Mouse (Mus musculus) liver, embryonic 16.5 days (tissue): Measurements from ENCODE around the gene Emilin1. TPM values are rescaled to one million over a fixed set of nuclear protein-coding genes. Genes with fewer than 3 reads are reported as not detected.
A peak's percentile ranks its signal among the peaks of the same experiment; 100 is the strongest.

Experiments
- ATAC-seq: fragments of 200-750 bp; cut with Nextera tagmentation; 2 replicates; pipeline ENCODE4 v1.8.0; 2017; ENCODE audit warnings: low read depth, mild to moderate bottlenecking, moderate number of reproducible peaks, moderate library complexity
- H3K27ac ChIP-seq: fragments of 300-500 bp; sonication (generic); 2 replicates; pipeline ENCODE4 v1.5.1; 2014; ENCODE audit warnings: mild to moderate bottlenecking, low read length
- H3K27me3 ChIP-seq: fragments of 300-500 bp; sonication (generic); 2 replicates; pipeline ENCODE4 v1.6.1; 2014; ENCODE audit warnings: low read depth, low read length, mixed read lengths; ENCODE audit not compliant: control insufficient read depth, insufficient read depth
- H3K36me3 ChIP-seq: fragments of 300-500 bp; sonication (generic); 2 replicates; pipeline ENCODE4 v1.6.1; 2014; ENCODE audit warnings: mild to moderate bottlenecking; ENCODE audit not compliant: control insufficient read depth, insufficient read depth
- H3K4me1 ChIP-seq: fragments of 300-500 bp; sonication (generic); 2 replicates; pipeline ENCODE4 v1.6.1; 2014; ENCODE audit warnings: low read depth, low read length, mixed read lengths; ENCODE audit not compliant: control insufficient read depth
- H3K4me2 ChIP-seq: fragments of 300-500 bp; sonication (generic); 2 replicates; pipeline ENCODE4 v1.6.1; 2014; ENCODE audit warnings: low read depth, low read length, mixed read lengths
- H3K4me3 ChIP-seq: fragments of 300-500 bp; sonication (generic); 2 replicates; pipeline ENCODE4 v1.5.1; 2014; ENCODE audit warnings: low read depth, mild to moderate bottlenecking, low read length
- H3K9ac ChIP-seq: fragments of 300-500 bp; sonication (generic); 2 replicates; pipeline ENCODE4 v1.6.1; 2014; ENCODE audit warnings: low read depth, low read length
- H3K9me3 ChIP-seq: fragments of 300-500 bp; sonication (generic); replicated peaks from 2 replicates; pipeline ENCODE4 v1.6.1; 2016; ENCODE audit warnings: low read length; ENCODE audit not compliant: control insufficient read depth
- WGBS: fragments of 180-500 bp; shearing (Covaris S2); extraction: QIAGEN DNeasy Blood & Tissue Kit; methylation state at CpG from one replicate; pipeline ENCODE4 v1.1.7; 2014; ENCODE audit not compliant: insufficient replicate concordance; 5-methylcytosine and 5-hydroxymethylcytosine counted together
- polyA plus RNA-seq: library from polyadenylated mRNA; unstranded; fragments of >200 nt; fragmentation: Nextera tagmentation; extraction: Ambion mirVana; gene quantifications from 2 replicates; pipeline ENCODE4 v1.2.1, GENCODE M21; 2015

The Emilin1 gene
- polyA plus RNA-seq: 37.2 and 39.1 TPM in 2 replicates

DNA sequence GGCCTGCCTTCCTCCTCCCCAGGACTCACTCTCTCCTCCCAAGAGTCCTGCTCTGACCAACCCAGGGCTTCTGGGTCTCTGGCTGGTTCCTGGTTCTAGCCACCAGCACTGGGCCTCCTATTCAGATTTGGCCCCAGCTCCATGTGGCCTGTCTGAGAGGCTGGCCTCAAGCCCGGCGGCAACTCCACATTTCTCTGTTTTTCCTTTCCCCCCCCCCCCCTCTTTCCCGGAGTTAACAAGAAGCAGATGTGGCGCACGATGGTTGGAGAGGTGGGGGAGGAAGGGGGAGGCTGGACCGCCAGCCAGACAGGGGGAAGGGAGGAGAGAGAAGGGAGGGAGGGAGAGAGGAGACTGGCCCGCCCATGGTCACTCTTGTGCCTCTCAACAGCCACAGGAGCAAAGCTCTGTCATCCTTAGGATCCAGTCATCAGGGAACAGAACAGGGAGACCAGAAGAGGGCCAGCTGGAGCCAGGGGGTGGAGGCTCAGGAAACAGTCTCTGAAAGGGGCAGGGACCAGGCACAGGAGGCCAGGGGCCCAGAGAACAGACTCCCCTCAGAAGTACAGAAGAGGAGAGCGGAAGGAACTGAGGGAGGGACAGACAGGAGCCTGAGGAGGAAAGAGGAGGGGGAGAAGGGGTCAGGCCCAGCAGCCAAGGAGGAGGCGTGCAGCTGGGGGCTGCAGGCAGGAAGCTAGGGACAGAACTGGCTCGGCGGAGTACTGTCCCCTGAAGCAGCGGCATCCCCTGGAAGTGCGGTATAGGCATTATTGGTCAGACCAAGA lies at the start of gene Emilin1:
TSS of gene Emilin1 (plus strand) at position 343 of the 782 bp plus-strand sequence.
- H3K9ac ChIP-seq: peak within 1 kb of the TSS; percentile 56
- peaks cover 5% of the 10 kb centered on the region; the same call in 1 of the 2 replicates for H3K36me3 ChIP-seq
- no peaks in the 10 kb centered on the region for H3K9me3 ChIP-seq
- peak within 1 kb of the TSS; percentile 74 for H3K27ac ChIP-seq
- peak within 1 kb of the TSS; percentile 59 for H3K4me2 ChIP-seq
- 25% methylated on average over 12 of the region's 13 CpGs for WGBS
- peaks cover 41% of the 10 kb centered on the region for H3K4me1 ChIP-seq
- peak; percentile 40 for ATAC-seq
- H3K27me3 ChIP-seq: no peaks in the 10 kb centered on the region
- peak within 1 kb of the TSS; percentile 55 for H3K4me3 ChIP-seq

DNA sequence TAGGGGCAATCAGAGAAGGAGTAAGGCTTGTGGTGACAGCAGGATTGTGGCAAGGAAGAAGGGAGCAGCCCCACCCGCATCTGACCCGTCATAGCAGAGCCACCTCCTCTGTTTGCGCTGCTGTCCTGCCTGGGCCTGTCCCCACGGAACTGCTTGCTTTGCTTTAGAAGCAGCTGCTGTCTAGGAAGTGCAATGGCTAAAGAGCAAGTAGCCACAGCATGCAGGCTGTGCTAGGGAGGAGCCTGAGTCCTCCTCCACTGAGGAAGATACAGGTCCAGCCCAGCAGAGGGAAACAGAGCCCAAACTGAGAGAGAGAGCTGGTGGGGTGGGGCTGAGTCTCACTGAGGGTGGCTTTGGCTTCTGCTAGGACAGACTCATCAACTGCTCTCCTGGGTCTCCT lies 49.4 kb upstream of the Emilin1 start:
- WGBS: 34% methylated on average over 4 of the region's 4 CpGs
- H3K36me3 ChIP-seq: no peaks in the 10 kb centered on the region

DNA sequence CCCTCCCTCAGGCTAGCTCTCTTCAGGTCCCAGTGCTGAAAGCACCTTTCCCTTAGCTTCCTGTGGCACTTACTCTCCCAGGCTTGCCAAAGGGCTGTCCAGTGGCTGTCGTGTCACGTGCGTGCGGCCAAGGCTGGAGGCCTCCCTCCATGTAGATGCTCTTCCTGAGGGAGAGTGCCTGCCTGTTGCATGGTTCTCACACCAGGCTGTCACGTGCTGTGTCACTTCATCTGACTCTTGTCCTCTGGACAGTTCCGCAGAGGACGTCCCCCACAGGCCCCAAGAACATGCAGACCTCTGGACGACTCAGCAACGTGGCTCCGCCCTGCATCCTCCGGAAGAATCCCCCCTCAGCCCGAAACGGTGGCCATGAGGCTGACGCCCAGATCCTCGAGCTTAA lies 48.9 kb upstream of the Emilin1 start:
- no peaks in the 10 kb centered on the region for H3K27me3 ChIP-seq
- no peak overlapping the region for H3K9ac ChIP-seq
- H3K27ac ChIP-seq: no peak overlapping the region
- no peak overlapping the region for H3K4me3 ChIP-seq
- WGBS: 48% methylated on average over 15 of the region's 15 CpGs
- no peak overlapping the region for H3K4me2 ChIP-seq
- 0 out of 2 replicates have a peak, but pooled peaks have one; percentile 5 for ATAC-seq
- no peaks in the 10 kb centered on the region for H3K9me3 ChIP-seq
- no peaks in the 10 kb centered on the region for H3K36me3 ChIP-seq
- H3K4me1 ChIP-seq: peaks cover 4% of the 10 kb centered on the region

More for the DNA sequence above, 49.4 kb upstream of the Emilin1 start:
- ATAC-seq: peak; percentile 16; the same call in 1 of the 2 replicates
- no peak overlapping the region for H3K4me2 ChIP-seq
- no peak overlapping the region for H3K4me3 ChIP-seq
- no peak overlapping the region for H3K27ac ChIP-seq
- H3K27me3 ChIP-seq: no peaks in the 10 kb centered on the region
- no peak overlapping the region for H3K9ac ChIP-seq
- no peaks in the 10 kb centered on the region for H3K9me3 ChIP-seq
- H3K4me1 ChIP-seq: peaks cover under 1% of the 10 kb centered on the region; the same call in 1 of the 2 replicates

DNA sequence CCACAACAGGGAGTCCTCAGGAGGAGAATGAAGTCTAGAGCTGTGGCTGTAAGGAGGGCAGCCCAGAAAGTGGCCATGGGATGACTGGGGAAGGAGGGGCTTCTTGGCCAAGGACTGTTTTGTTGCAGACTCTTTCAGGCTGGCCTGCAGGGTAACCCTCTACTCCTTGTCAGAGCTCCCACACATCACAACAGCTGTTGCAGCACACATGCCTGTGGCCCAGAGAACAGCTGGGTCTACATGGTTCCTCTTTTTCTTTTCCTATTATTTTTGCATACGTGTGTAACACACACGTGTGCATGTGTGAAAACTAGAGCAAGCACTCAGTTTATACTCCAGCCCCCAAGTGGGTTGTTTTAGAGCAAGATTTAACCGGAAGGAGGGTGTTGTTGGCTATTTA lies 46.3 kb upstream of the Emilin1 start:
- 43% methylated on average over 3 of the region's 3 CpGs for WGBS
- Histone ChIP-seq H3K4me1 (peaks cover 12% of the 10 kb centered on the region), H3K9me3 (no peaks in the 10 kb centered on the region), H3K4me2 (no peak overlapping the region), H3K9ac (no peak overlapping the region), H3K36me3 (peaks cover 2% of the 10 kb centered on the region), H3K27ac (no peak overlapping the region), H3K27me3 (no peaks in the 10 kb centered on the region), H3K4me3 (no peak overlapping the region)
- no peak for ATAC-seq

DNA sequence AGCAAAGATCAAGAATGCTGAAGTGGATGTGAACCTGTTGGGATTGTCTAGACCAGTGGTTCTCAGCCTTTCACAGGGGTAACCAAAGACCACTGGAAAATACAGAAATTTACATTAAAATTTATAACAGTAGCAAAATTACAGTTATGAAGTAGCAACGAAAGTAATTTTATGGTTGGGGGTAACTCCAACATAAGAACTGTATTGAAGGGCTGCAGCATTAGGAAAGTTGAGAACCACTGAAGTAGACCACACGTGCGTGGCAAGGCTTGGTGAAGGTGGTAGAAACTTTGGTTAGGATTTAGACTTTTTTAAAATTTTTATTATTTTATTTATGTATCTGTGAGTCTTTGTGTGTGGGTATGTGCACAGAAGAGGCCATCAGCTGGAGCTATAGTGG lies 45.5 kb upstream of the Emilin1 start, which contains the start of gene Tmem214:
TSS of gene Tmem214 (plus strand) at position 301 of the 400 bp plus-strand sequence.
- Histone ChIP-seq H3K4me2 (peak within 1 kb of the TSS; percentile 83; the same call in 1 of the 2 replicates), H3K4me3 (no peak within 1 kb of the TSS), H3K27ac (no peak within 1 kb of the TSS), H3K4me1 (peaks cover 12% of the 10 kb centered on the region), H3K36me3 (peaks cover 11% of the 10 kb centered on the region), H3K9ac (no peak within 1 kb of the TSS), H3K27me3 (no peaks in the 10 kb centered on the region), H3K9me3 (no peaks in the 10 kb centered on the region)
- 67% methylated on average over 3 of the region's 3 CpGs for WGBS
- no peak for ATAC-seq

DNA sequence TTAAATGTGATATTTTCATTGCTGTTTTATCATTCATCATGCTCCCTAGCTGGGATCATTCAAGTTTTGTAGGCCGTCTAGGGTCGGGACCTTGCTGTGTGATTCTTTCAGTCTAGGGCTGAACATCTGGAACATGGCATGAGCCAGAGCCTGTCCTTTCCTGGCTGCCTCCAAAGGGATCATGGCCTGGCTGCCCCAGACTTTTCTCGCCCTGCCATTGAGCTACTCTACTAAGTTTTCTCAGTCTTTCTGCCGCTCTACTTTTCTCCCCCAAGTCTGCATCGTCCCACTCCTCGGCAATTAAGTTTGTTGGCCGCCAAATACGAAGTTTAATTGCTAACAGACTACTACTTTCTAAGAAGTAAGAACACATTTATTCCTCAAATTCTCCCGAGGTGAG lies 44.2 kb upstream of the Emilin1 start:
- Histone ChIP-seq H3K4me1 (peaks cover 12% of the 10 kb centered on the region), H3K9ac (peak overlapping the region; percentile 90), H3K9me3 (no peaks in the 10 kb centered on the region), H3K4me3 (peak overlapping the region; percentile 86), H3K27me3 (no peaks in the 10 kb centered on the region), H3K4me2 (peak overlapping the region; percentile 83), H3K36me3 (peaks cover 23% of the 10 kb centered on the region), H3K27ac (no peak overlapping the region)
- ATAC-seq: no peak
- WGBS: 22% methylated on average over 9 of the region's 9 CpGs

DNA sequence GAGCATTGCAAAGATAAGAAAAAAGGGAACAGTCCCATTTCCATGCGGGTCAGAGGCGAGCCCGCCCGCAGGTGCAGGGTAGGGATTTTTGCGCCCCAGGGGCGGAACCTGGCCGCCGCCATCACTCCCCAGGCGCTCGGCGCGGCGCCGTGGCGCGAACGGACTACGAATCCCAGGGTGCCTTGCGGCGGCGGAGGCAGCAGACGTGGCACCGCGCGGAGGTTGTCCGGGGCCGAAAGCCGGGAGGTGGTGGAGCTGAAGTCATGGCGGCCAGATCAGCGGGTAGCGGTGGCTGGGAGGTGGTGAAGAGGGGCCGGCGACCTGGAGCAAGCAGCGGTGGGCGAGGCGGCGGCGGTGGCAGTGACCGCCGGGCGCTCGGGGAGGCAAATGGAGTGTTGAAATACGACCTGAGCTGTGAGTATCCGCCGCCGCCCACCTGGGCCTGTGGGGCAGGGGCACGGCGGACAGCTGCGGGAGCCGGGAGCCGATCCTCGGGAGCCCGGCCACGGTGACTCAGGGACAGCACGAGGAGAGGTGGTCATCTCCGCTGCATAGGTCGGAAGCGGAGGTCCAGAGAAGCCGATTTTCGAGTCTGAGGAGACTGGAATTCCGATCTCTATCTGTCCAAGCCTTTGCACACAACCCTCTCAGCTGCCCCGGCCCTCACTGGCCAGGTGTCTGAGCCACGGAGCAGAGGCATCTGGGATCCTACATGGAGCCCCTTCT lies 43.6 kb upstream of the Emilin1 start:
- peaks cover 29% of the 10 kb centered on the region for H3K36me3 ChIP-seq
- H3K4me1 ChIP-seq: peaks cover 12% of the 10 kb centered on the region
- no peaks in the 10 kb centered on the region for H3K27me3 ChIP-seq
- peak; percentile 97 for ATAC-seq
- peak overlapping the region; percentile 90 for H3K9ac ChIP-seq
- peak overlapping the region; percentile 86 for H3K4me3 ChIP-seq
- under 1% methylated on average over 63 of the region's 63 CpGs for WGBS
- peak overlapping the region; percentile 83 for H3K4me2 ChIP-seq
- H3K9me3 ChIP-seq: no peaks in the 10 kb centered on the region
- peak overlapping the region; percentile 25 for H3K27ac ChIP-seq

DNA sequence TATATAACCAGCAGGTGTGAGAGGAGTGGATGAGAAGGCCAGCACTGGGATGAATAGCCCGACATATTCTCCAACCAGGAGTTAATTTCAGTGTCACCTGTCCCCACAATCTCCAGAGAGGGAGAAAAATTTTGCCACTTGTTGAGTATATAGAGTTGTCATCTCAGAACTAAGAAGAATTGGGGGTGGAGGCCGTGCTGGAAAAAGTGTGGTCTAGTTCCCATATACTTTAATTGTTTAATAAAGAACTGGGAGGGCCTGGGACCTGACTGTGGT lies 43.1 kb upstream of the Emilin1 start:
- Histone ChIP-seq H3K9me3 (no peaks in the 10 kb centered on the region), H3K4me2 (peak overlapping the region; percentile 83), H3K9ac (peak overlapping the region; percentile 90), H3K27me3 (no peaks in the 10 kb centered on the region), H3K4me1 (peaks cover 12% of the 10 kb centered on the region), H3K36me3 (peaks cover 34% of the 10 kb centered on the region), H3K4me3 (peak overlapping the region; percentile 86), H3K27ac (peak overlapping the region; percentile 25)
- no peak for ATAC-seq
- WGBS: 14% methylated on average over 2 of the region's 2 CpGs

DNA sequence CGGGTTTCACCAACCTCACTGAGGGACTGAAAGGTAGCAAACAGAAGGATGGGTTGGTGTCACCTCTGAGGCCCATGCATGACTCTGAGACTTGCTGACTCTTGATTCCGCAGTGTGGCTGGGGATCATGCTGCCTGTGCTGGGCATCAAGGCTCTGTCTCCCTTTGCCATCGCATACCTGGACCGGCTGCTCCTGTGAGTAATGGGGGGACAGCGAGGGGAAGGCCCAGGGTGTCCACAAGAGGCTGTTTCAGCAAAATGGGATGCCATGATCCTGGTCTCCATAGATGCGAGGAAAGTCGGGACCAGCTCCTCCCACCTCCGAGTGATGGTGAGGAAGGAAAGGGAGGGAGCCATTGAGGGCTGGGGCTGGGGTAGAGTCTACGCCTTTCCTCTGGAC lies 40.6 kb upstream of the Emilin1 start:
- H3K4me2 ChIP-seq: no peak overlapping the region
- no peak overlapping the region for H3K27ac ChIP-seq
- H3K9ac ChIP-seq: no peak overlapping the region
- WGBS: 83% methylated on average over 9 of the region's 9 CpGs
- ATAC-seq: no peak
- H3K36me3 ChIP-seq: peaks cover 55% of the 10 kb centered on the region
- H3K9me3 ChIP-seq: no peaks in the 10 kb centered on the region
- no peaks in the 10 kb centered on the region for H3K27me3 ChIP-seq
- H3K4me3 ChIP-seq: no peak overlapping the region
- peaks cover 12% of the 10 kb centered on the region for H3K4me1 ChIP-seq
